Mouse (Mus musculus) urinary bladder, postnatal 25 days (tissue): Measurements from ENCODE around the gene Mob3b.

Experiments
- DNase-seq: peaks from one replicate; pipeline ENCODE4 v3.0.0; 2022; ENCODE audit warnings: low spot score

Gene Mob3b

GRCm38 (mm10) chr4:35113516-35114248 lies 43.6 kb downstream of the Mob3b start:
- no peak for DNase-seq

- DNase-seq, result no peak
These were observed 44.8 kb downstream of the Mob3b start for GRCm38 (mm10) chr4:35112452-35112851.

- no peak for DNase-seq
These were observed 52.0 kb downstream of the Mob3b start for GRCm38 (mm10) chr4:35105115-35105773.

- DNase-seq, result no peak
These were observed 56.1 kb downstream of the Mob3b start for GRCm38 (mm10) chr4:35101201-35101600.

GRCm38 (mm10) chr4:35099865-35100780 lies 57.2 kb downstream of the Mob3b start:
- DNase-seq, result peak; percentile 63

GRCm38 (mm10) chr4:35099210-35099864 lies 57.9 kb downstream of the Mob3b start:
- DNase-seq, result no peak

- no peak for DNase-seq
These were observed 58.7 kb downstream of the Mob3b start for GRCm38 (mm10) chr4:35098552-35098951.

GRCm38 (mm10) chr4:35096226-35097175 lies 60.8 kb downstream of the Mob3b start:
- no peak for DNase-seq

- DNase-seq, result no peak
These were observed 64.8 kb downstream of the Mob3b start for GRCm38 (mm10) chr4:35092457-35092856.

GRCm38 (mm10) chr4:35091157-35091784 lies 66.0 kb downstream of the Mob3b start:
- no peak for DNase-seq

GRCm38 (mm10) chr4:35089321-35090316 lies 67.7 kb downstream of the Mob3b start:
- peak; percentile 41 for DNase-seq

GRCm38 (mm10) chr4:35086067-35086700 lies 71.1 kb downstream of the Mob3b start:
- no peak for DNase-seq

GRCm38 (mm10) chr4:35084060-35084459 lies 73.2 kb downstream of the Mob3b start:
- no peak for DNase-seq

- no peak for DNase-seq
These were observed 74.7 kb downstream of the Mob3b start for GRCm38 (mm10) chr4:35082476-35083114.

- no peak for DNase-seq
These were observed 77.0 kb downstream of the Mob3b start for GRCm38 (mm10) chr4:35080285-35080684.

GRCm38 (mm10) chr4:35068739-35069138 lies 88.5 kb downstream of the Mob3b start:
- no peak for DNase-seq

GRCm38 (mm10) chr4:35066163-35066562 lies 91.1 kb downstream of the Mob3b start:
- DNase-seq, result no peak
